Mouse (Mus musculus): Measurements from ENCODE around the gene Pnpla2. TPM values are rescaled to one million over a fixed set of nuclear protein-coding genes. Genes with fewer than 3 reads are reported as not detected.
A peak's percentile ranks its signal among the peaks of the same experiment; 100 is the strongest.
"Not testable (repeated sequence)": the region's sequence is repeated elsewhere in the genome, so short reads cannot be mapped to it uniquely, and the experiment has no call there.

The Pnpla2 gene
- polyA plus RNA-seq, 1 experiment from 2014 or later, result 19.7 TPM

- H3K27me3 ChIP-seq, result no peaks in the 10 kb centered on the region
- H3K27ac ChIP-seq (replicated peaks), result no peak overlapping the region
- H3K4me3 ChIP-seq, result no peak overlapping the region
- no peaks in the 10 kb centered on the region for H3K9me3 ChIP-seq
- no peaks in the 10 kb centered on the region for H3K36me3 ChIP-seq
- H3K9ac ChIP-seq, result no peak overlapping the region
- ATAC-seq (ENCODE audit: low FRiP score, low read depth), result no peak
- H3K4me1 ChIP-seq (replicated peaks), result peaks cover 35% of the 10 kb centered on the region
- 96% methylated on average over 9 of the region's 9 CpGs for WGBS
- no peak overlapping the region for H3K4me2 ChIP-seq
These were observed 13.5 kb upstream of the Pnpla2 start for GRCm38 (mm10) chr7:141441460-141441859.

DNA sequence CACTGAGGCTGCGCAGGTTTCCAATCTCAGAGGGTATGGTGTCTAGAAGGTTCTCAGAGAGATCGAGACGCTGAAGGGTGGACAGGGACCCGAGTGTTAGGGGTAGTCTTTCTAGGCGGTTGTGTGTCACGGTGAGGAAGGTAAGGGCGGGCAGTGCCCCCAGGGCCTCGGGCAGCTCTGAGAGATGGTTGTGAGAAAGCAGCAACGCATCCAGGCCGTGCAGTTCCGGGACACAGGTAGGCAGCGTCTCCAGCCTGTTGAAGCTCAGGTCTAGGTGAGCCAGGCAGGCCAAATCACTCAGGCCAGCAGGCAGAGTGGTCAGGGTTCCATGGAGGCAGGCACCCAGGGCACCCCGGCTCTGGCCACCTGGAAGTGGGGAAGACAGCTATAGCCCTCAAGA is 12.8 kb upstream of the Pnpla2 start:
- Histone ChIP-seq H3K27me3 (no peaks in the 10 kb centered on the region), H3K27ac (replicated peaks) (no peak overlapping the region), H3K4me2 (peak overlapping the region; percentile 75; the same call in 1 of the 2 replicates), H3K36me3 (no peaks in the 10 kb centered on the region), H3K9ac (no peak overlapping the region), H3K4me1 (replicated peaks) (peaks cover 34% of the 10 kb centered on the region), H3K4me3 (no peak overlapping the region), H3K9me3 (no peaks in the 10 kb centered on the region)
- ATAC-seq (ENCODE audit: low FRiP score, low read depth), result no peak
- WGBS, result 94% methylated on average over 13 of the region's 13 CpGs

- H3K36me3 ChIP-seq, result no peaks in the 10 kb centered on the region
- no peaks in the 10 kb centered on the region for H3K9me3 ChIP-seq
- no peaks in the 10 kb centered on the region for H3K27me3 ChIP-seq
- H3K4me2 ChIP-seq, result peak overlapping the region; percentile 75
- H3K9ac ChIP-seq, result peak overlapping the region; percentile 39; the same call in 1 of the 2 replicates
- H3K27ac ChIP-seq (replicated peaks), result no peak overlapping the region; the same call in 1 of the 2 replicates
- H3K4me3 ChIP-seq, result peak overlapping the region; percentile 36
- peaks cover 29% of the 10 kb centered on the region for H3K4me1 ChIP-seq (replicated peaks)
- ATAC-seq (ENCODE audit: low FRiP score, low read depth), result no peak
- WGBS, result 27% methylated on average over 12 of the region's 12 CpGs
These were observed 11.7 kb upstream of the Pnpla2 start for GRCm38 (mm10) chr7:141443081-141443821.

DNA sequence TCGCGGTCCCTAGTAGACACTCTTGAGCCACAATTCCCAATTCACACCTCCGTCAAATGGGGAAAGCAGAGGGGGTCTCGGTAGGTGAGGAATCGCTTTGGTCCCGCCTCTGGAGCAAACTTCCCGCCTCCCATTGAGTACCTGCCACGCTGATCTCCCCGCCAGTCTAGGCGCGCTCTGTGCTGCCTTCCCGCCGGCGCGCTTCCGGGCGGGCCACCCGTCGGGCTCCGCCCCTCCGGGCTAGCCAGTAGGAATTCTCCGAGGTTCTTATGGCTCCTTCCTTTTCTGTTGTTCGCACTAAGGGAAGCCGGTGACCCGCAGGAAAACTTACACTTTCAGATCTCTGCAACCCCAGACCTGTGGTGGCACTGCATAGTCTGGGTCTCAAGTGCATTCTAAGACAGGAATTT is 11.2 kb upstream of the Pnpla2 start, which contains the start of gene Pidd1:
Gene Pidd1 (minus strand): TSS at position 198 of the 410 bp plus-strand sequence.
- Histone ChIP-seq H3K4me3 (peak within 1 kb of the TSS; percentile 36), H3K9me3 (no peaks in the 10 kb centered on the region), H3K27me3 (no peaks in the 10 kb centered on the region), H3K4me2 (peak within 1 kb of the TSS; percentile 75), H3K36me3 (peaks cover 5% of the 10 kb centered on the region; the same call in 1 of the 2 replicates), H3K9ac (peak within 1 kb of the TSS; percentile 39; the same call in 1 of the 2 replicates), H3K27ac (replicated peaks) (no peak within 1 kb of the TSS; the same call in 1 of the 2 replicates), H3K4me1 (replicated peaks) (peaks cover 32% of the 10 kb centered on the region)
- ATAC-seq (ENCODE audit: low FRiP score, low read depth), result no peak
- WGBS, result 0% methylated on average over 25 of the region's 25 CpGs

GRCm38 (mm10) chr7:141446374-141446773 is 8.6 kb upstream of the Pnpla2 start:
- WGBS, result 86% methylated on average over 3 of the region's 3 CpGs
- H3K9ac ChIP-seq; H3K9me3 ChIP-seq; H3K4me3 ChIP-seq; ATAC-seq (ENCODE audit: low FRiP score, low read depth); H3K27ac ChIP-seq (replicated peaks); H3K27me3 ChIP-seq: not testable (repeated sequence)
- Histone ChIP-seq H3K4me1 (replicated peaks) (peaks cover 34% of the 10 kb centered on the region), H3K4me2 (peak overlapping the region; percentile 70), H3K36me3 (peaks cover 28% of the 10 kb centered on the region)

GRCm38 (mm10) chr7:141447110-141447991 is 7.6 kb upstream of the Pnpla2 start, which contains the start of gene Rplp2:
Gene Rplp2 (plus strand): TSS chr7:141447370.
- Histone ChIP-seq H3K27me3 (no peaks in the 10 kb centered on the region), H3K27ac (replicated peaks) (peak within 1 kb of the TSS; percentile 95), H3K4me1 (replicated peaks) (peaks cover 34% of the 10 kb centered on the region), H3K4me3 (peak within 1 kb of the TSS; percentile 79), H3K9me3 (no peaks in the 10 kb centered on the region), H3K9ac (peak within 1 kb of the TSS; percentile 96), H3K36me3 (peaks cover 36% of the 10 kb centered on the region), H3K4me2 (peak within 1 kb of the TSS; percentile 70)
- WGBS, result under 1% methylated on average over 63 of the region's 63 CpGs
- peak; percentile 93 for ATAC-seq (ENCODE audit: low FRiP score, low read depth)

DNA sequence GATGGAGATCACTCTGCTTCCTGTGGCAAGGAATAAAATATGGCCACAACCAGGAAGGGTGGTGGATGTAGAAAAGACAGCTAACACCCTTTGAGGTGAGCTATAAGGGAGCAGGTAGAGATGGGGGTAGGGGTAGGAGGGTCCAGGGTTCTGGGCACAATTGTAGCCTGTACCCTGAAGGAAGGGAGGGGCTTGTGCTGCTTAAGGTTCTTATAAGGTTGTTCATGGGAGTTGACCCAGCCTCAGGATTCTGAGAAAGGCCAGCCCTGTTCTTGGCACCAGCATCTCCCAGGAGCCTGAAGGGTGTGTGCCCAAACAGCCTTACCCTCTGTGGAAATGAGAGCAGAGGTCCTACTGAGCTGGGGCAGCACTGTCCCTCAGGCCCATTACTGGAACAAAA is 3.1 kb upstream of the Pnpla2 start:
- no peaks in the 10 kb centered on the region for H3K9me3 ChIP-seq
- peaks cover 31% of the 10 kb centered on the region for H3K4me1 ChIP-seq (replicated peaks)
- H3K4me2 ChIP-seq, result no peak overlapping the region
- H3K9ac ChIP-seq, result no peak overlapping the region
- H3K4me3 ChIP-seq, result no peak overlapping the region
- peaks cover 36% of the 10 kb centered on the region for H3K36me3 ChIP-seq
- no peak for ATAC-seq (ENCODE audit: low FRiP score, low read depth)
- H3K27me3 ChIP-seq, result no peaks in the 10 kb centered on the region
- no peak overlapping the region for H3K27ac ChIP-seq (replicated peaks)

DNA sequence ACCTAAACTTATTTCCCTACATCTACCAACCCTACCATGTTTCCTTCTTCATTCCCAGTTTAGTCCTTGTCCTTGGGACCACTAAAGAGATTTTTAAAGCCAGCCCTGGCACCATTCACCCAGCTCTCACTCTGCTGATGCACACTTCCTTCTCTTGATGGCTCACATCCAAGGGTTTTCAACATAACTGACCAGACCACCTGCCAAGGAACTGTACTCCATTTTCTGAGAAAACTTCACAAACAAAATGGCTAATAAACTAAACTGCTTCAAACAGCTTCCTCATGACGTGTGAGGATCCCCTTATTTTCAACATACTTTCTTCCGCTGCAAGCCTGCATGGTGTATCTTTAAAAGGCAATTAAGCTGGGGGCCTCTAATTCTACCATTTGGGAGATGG is 1.4 kb upstream of the Pnpla2 start:
- no peaks in the 10 kb centered on the region for H3K9me3 ChIP-seq
- no peaks in the 10 kb centered on the region for H3K27me3 ChIP-seq
- no peak overlapping the region for H3K4me2 ChIP-seq
- 81% methylated on average over 2 of the region's 2 CpGs for WGBS
- no peak overlapping the region for H3K4me3 ChIP-seq
- no peak overlapping the region for H3K9ac ChIP-seq
- H3K4me1 ChIP-seq (replicated peaks), result peaks cover 25% of the 10 kb centered on the region
- ATAC-seq (ENCODE audit: low FRiP score, low read depth), result no peak
- H3K27ac ChIP-seq (replicated peaks), result no peak overlapping the region
- H3K36me3 ChIP-seq, result peaks cover 34% of the 10 kb centered on the region

GRCm38 (mm10) chr7:141455610-141456314 is 764 bp downstream of the Pnpla2 start:
- H3K4me2 ChIP-seq, result peak overlapping the region; percentile 89
- 2% methylated on average over 23 of the region's 23 CpGs for WGBS
- H3K27ac ChIP-seq (replicated peaks), result peak overlapping the region; percentile 61
- H3K36me3 ChIP-seq, result peaks cover 23% of the 10 kb centered on the region
- H3K9ac ChIP-seq, result peak overlapping the region; percentile 63
- peak overlapping the region; percentile 68 for H3K4me3 ChIP-seq
- peak; percentile 14 for ATAC-seq (ENCODE audit: low FRiP score, low read depth)
- H3K9me3 ChIP-seq, result no peaks in the 10 kb centered on the region
- peaks cover 17% of the 10 kb centered on the region for H3K27me3 ChIP-seq
- H3K4me1 ChIP-seq (replicated peaks), result peaks cover 21% of the 10 kb centered on the region

- Histone ChIP-seq H3K4me3 (no peak overlapping the region), H3K27me3 (peaks cover 26% of the 10 kb centered on the region), H3K4me2 (peak overlapping the region; percentile 89; the same call in 1 of the 2 replicates), H3K4me1 (replicated peaks) (peaks cover 25% of the 10 kb centered on the region), H3K27ac (replicated peaks) (no peak overlapping the region), H3K36me3 (peaks cover 15% of the 10 kb centered on the region), H3K9me3 (no peaks in the 10 kb centered on the region), H3K9ac (no peak overlapping the region)
- no peak for ATAC-seq (ENCODE audit: low FRiP score, low read depth)
- 97% methylated on average over 6 of the region's 6 CpGs for WGBS
These were observed 1.7 kb downstream of the Pnpla2 start for GRCm38 (mm10) chr7:141456739-141457138.

DNA sequence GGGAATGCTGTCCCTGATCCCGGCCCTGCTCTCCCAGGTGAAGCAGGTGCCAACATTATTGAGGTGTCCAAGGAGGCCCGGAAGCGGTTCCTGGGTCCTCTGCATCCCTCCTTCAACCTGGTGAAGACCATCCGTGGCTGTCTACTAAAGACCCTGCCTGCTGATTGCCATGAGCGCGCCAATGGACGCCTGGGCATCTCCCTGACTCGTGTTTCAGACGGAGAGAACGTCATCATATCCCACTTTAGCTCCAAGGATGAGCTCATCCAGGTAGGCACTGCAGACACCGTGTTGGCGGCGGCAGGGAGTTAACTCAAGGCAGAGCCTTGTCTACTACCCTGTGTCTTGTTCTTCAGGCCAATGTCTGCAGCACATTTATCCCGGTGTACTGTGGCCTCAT is 2.2 kb downstream of the Pnpla2 start:
- Histone ChIP-seq H3K36me3 (peaks cover 10% of the 10 kb centered on the region; the same call in 1 of the 2 replicates), H3K27ac (replicated peaks) (no peak overlapping the region), H3K4me2 (no peak overlapping the region), H3K9me3 (no peaks in the 10 kb centered on the region), H3K4me1 (replicated peaks) (peaks cover 30% of the 10 kb centered on the region), H3K4me3 (no peak overlapping the region), H3K9ac (no peak overlapping the region), H3K27me3 (peaks cover 31% of the 10 kb centered on the region)
- no peak for ATAC-seq (ENCODE audit: low FRiP score, low read depth)
- WGBS, result 94% methylated on average over 14 of the region's 14 CpGs
